Mouse (Mus musculus): ENCODE measurements around the gene Rasgrp4. TPM values are rescaled to one million over a fixed set of nuclear protein-coding genes. Genes with fewer than 3 reads are reported as not detected.
"Not testable (repeated sequence)": the region's sequence is repeated elsewhere in the genome, so short reads cannot be mapped to it uniquely, and the experiment has no call there.

The Rasgrp4 gene
- polyA plus RNA-seq, 1 experiment = 0.01 TPM

- Histone ChIP-seq H3K79me2 (ENCODE audit: control insufficient read depth, insufficient read depth) (no peaks in the 10 kb centered on the region), H3ac (ENCODE audit: control insufficient read depth, insufficient read length, low read depth) (no peak overlapping the region), H3K4me3 (ENCODE audit: insufficient read depth, poor library complexity, severe bottlenecking) (no peak overlapping the region), H3K79me3 (ENCODE audit: low read depth) (no peaks in the 10 kb centered on the region), H3K36me3 (ENCODE audit: control insufficient read depth, insufficient read depth) (no peaks in the 10 kb centered on the region), H3K27me3 (ENCODE audit: control insufficient read depth, insufficient read depth, insufficient read length) (peaks cover 6% of the 10 kb centered on the region)
- TF ChIP-seq MYOD1 (IDR thresholded peaks at IDR 0.05; ENCODE audit: control insufficient read depth, insufficient read length, low read depth) (no peak), FOSL1 (IDR thresholded peaks at IDR 0.05; ENCODE audit: insufficient read depth, low read length, poor library complexity, severe bottlenecking) (no peak), MAX (IDR thresholded peaks at IDR 0.05) (no peak), CTCF (IDR thresholded peaks at IDR 0.05; ENCODE audit: control insufficient read depth, insufficient read depth, insufficient read length) (no peak)
Measured at GRCm38 (mm10) chr7:29137429-29137828, 2.8 kb downstream of the Rasgrp4 start.

GRCm38 (mm10) chr7:29139237-29139636 lies 4.6 kb downstream of the Rasgrp4 start:
- H3ac ChIP-seq (ENCODE audit: control insufficient read depth, insufficient read length, low read depth); H3K36me3 ChIP-seq (ENCODE audit: control insufficient read depth, insufficient read depth); H3K4me3 ChIP-seq (ENCODE audit: insufficient read depth, poor library complexity, severe bottlenecking); H3K27me3 ChIP-seq (ENCODE audit: control insufficient read depth, insufficient read depth, insufficient read length); H3K79me3 ChIP-seq (ENCODE audit: low read depth); H3K79me2 ChIP-seq (ENCODE audit: control insufficient read depth, insufficient read depth): not testable (repeated sequence)

GRCm38 (mm10) chr7:29141416-29141815 lies 6.8 kb downstream of the Rasgrp4 start:
- no peaks in the 10 kb centered on the region for H3K79me3 ChIP-seq (ENCODE audit: low read depth)
- H3K36me3 ChIP-seq (ENCODE audit: control insufficient read depth, insufficient read depth) = no peaks in the 10 kb centered on the region
- H3K4me3 ChIP-seq (ENCODE audit: insufficient read depth, poor library complexity, severe bottlenecking) = no peak overlapping the region
- no peak for TF ChIP-seq USF1 (IDR thresholded peaks at IDR 0.05; ENCODE audit: low read depth)
- no peak for TF ChIP-seq MAX (IDR thresholded peaks at IDR 0.05)
- no peak for TF ChIP-seq CEBPB (IDR thresholded peaks at IDR 0.05; ENCODE audit: low read depth)
- TF ChIP-seq MYOG (IDR thresholded peaks at IDR 0.05; ENCODE audit: control insufficient read depth, extremely low read depth, insufficient read length) = no peak
- TF ChIP-seq MYOD1 (IDR thresholded peaks at IDR 0.05; ENCODE audit: control insufficient read depth, insufficient read length, low read depth) = no peak
- TF ChIP-seq CTCF (IDR thresholded peaks at IDR 0.05; ENCODE audit: control insufficient read depth, insufficient read depth, insufficient read length) = no peak
- no peak for TF ChIP-seq FOSL1 (IDR thresholded peaks at IDR 0.05; ENCODE audit: insufficient read depth, low read length, poor library complexity, severe bottlenecking)
- H3K79me2 ChIP-seq (ENCODE audit: control insufficient read depth, insufficient read depth) = no peaks in the 10 kb centered on the region
- H3ac ChIP-seq (ENCODE audit: control insufficient read depth, insufficient read length, low read depth) = no peak overlapping the region
- no peaks in the 10 kb centered on the region for H3K27me3 ChIP-seq (ENCODE audit: control insufficient read depth, insufficient read depth, insufficient read length)

GRCm38 (mm10) chr7:29144006-29144405 lies 9.4 kb downstream of the Rasgrp4 start:
- Histone ChIP-seq H3K79me3 (ENCODE audit: low read depth) (no peaks in the 10 kb centered on the region), H3K27me3 (ENCODE audit: control insufficient read depth, insufficient read depth, insufficient read length) (no peaks in the 10 kb centered on the region), H3K79me2 (ENCODE audit: control insufficient read depth, insufficient read depth) (no peaks in the 10 kb centered on the region), H3K36me3 (ENCODE audit: control insufficient read depth, insufficient read depth) (no peaks in the 10 kb centered on the region), H3ac (ENCODE audit: control insufficient read depth, insufficient read length, low read depth) (no peak overlapping the region), H3K4me3 (ENCODE audit: insufficient read depth, poor library complexity, severe bottlenecking) (no peak overlapping the region)
- TF ChIP-seq USF1 (IDR thresholded peaks at IDR 0.05; ENCODE audit: low read depth) (no peak), CEBPB (IDR thresholded peaks at IDR 0.05; ENCODE audit: low read depth) (no peak), MAX (IDR thresholded peaks at IDR 0.05) (no peak), MYOG (IDR thresholded peaks at IDR 0.05; ENCODE audit: control insufficient read depth, extremely low read depth, insufficient read length) (no peak), CTCF (IDR thresholded peaks at IDR 0.05; ENCODE audit: control insufficient read depth, insufficient read depth, insufficient read length) (no peak), FOSL1 (IDR thresholded peaks at IDR 0.05; ENCODE audit: insufficient read depth, low read length, poor library complexity, severe bottlenecking) (no peak), MYOD1 (IDR thresholded peaks at IDR 0.05; ENCODE audit: control insufficient read depth, insufficient read length, low read depth) (no peak)

GRCm38 (mm10) chr7:29146625-29147367 lies 12.1 kb downstream of the Rasgrp4 start:
- TF ChIP-seq MYOD1 (IDR thresholded peaks at IDR 0.05; ENCODE audit: control insufficient read depth, insufficient read length, low read depth) (no peak), CEBPB (IDR thresholded peaks at IDR 0.05; ENCODE audit: low read depth) (no peak), USF1 (IDR thresholded peaks at IDR 0.05; ENCODE audit: low read depth) (no peak), CTCF (IDR thresholded peaks at IDR 0.05; ENCODE audit: control insufficient read depth, insufficient read depth, insufficient read length) (no peak), MYOG (IDR thresholded peaks at IDR 0.05; ENCODE audit: control insufficient read depth, extremely low read depth, insufficient read length) (no peak)
- H3K27me3 ChIP-seq (ENCODE audit: control insufficient read depth, insufficient read depth, insufficient read length) = no peaks in the 10 kb centered on the region
- H3K36me3 ChIP-seq (ENCODE audit: control insufficient read depth, insufficient read depth) = no peaks in the 10 kb centered on the region
- H3K4me3 ChIP-seq (ENCODE audit: insufficient read depth, poor library complexity, severe bottlenecking) = no peak overlapping the region
- H3K79me2 ChIP-seq (ENCODE audit: control insufficient read depth, insufficient read depth) = no peaks in the 10 kb centered on the region
- no peaks in the 10 kb centered on the region for H3K79me3 ChIP-seq (ENCODE audit: low read depth)
- no peak overlapping the region for H3ac ChIP-seq (ENCODE audit: control insufficient read depth, insufficient read length, low read depth)

GRCm38 (mm10) chr7:29148771-29149170 lies 14.1 kb downstream of the Rasgrp4 start:
- H3ac ChIP-seq (ENCODE audit: control insufficient read depth, insufficient read length, low read depth) = no peak overlapping the region
- no peaks in the 10 kb centered on the region for H3K27me3 ChIP-seq (ENCODE audit: control insufficient read depth, insufficient read depth, insufficient read length)
- no peak overlapping the region for H3K4me3 ChIP-seq (ENCODE audit: insufficient read depth, poor library complexity, severe bottlenecking)
- H3K79me2 ChIP-seq (ENCODE audit: control insufficient read depth, insufficient read depth) = no peaks in the 10 kb centered on the region
- no peak for TF ChIP-seq MAX (IDR thresholded peaks at IDR 0.05)
- no peak for TF ChIP-seq USF1 (IDR thresholded peaks at IDR 0.05; ENCODE audit: low read depth)
- TF ChIP-seq FOSL1 (IDR thresholded peaks at IDR 0.05; ENCODE audit: insufficient read depth, low read length, poor library complexity, severe bottlenecking) = no peak
- no peak for TF ChIP-seq CTCF (IDR thresholded peaks at IDR 0.05; ENCODE audit: control insufficient read depth, insufficient read depth, insufficient read length)
- TF ChIP-seq MYOD1 (IDR thresholded peaks at IDR 0.05; ENCODE audit: control insufficient read depth, insufficient read length, low read depth) = no peak
- no peak for TF ChIP-seq CEBPB (IDR thresholded peaks at IDR 0.05; ENCODE audit: low read depth)
- no peak for TF ChIP-seq MYOG (IDR thresholded peaks at IDR 0.05; ENCODE audit: control insufficient read depth, extremely low read depth, insufficient read length)
- no peaks in the 10 kb centered on the region for H3K79me3 ChIP-seq (ENCODE audit: low read depth)
- no peaks in the 10 kb centered on the region for H3K36me3 ChIP-seq (ENCODE audit: control insufficient read depth, insufficient read depth)
